Mouse (Mus musculus): ENCODE measurements at regions not wholly inside any gene's neighbourhood (a gene's known extent, or its start where the extent isn't known, plus 50 kb on each side); places are given as distances from the start of the nearest gene placed in this dataset.

- DNase-seq: peak; percentile 70
- intact Hi-C loops (cut with DNase I): no loop called here
Observed at GRCm38 (mm10) chr11:34153749-34154525, 54.0 kb downstream of the Foxi1 start.

GRCm38 (mm10) chr11:34149370-34149976, 51.1 kb upstream of the 4930469K13Rik start:
- peak; percentile 93 for DNase-seq
- intact Hi-C loops (cut with DNase I): loop anchor here (2.0 to 10.0 kb wide), 3 partner anchors 63 to 1975 kb away; no protein-coding TSS in a partner anchor
